Mouse (Mus musculus) 3134 (cell line): Measurements from ENCODE around the gene Vmn2r112.
"Not testable (repeated sequence)": the region's sequence is repeated elsewhere in the genome, so short reads cannot be mapped to it uniquely, and the experiment has no call there.

Experiments used
- DNase-seq: peaks from one replicate; pipeline ENCODE4 v3.0.0-alpha.2; 2011; ENCODE audit warnings: low spot score; ENCODE audit not compliant: insufficient read length; ENCODE audit errors: extremely low read depth

The Vmn2r112 gene

DNA sequence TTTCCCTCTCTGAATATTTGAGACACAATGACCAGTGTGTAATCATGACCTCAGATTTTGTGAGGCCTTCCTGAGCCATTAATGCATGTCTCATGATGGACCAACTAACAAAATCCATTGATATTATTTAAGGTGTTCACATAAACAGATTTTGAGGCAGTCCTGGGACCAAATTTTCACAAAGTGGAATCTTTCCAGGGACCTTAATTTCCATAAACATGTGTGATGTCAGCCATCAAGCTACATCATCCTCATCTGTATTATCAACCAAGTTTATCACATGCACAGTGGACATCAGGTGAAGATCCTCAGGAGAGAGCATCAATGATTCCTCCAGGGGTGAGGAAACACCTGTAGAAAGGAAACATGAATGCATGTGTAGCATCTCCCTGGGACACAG lies at the start of gene Vmn2r112:
TSS of gene Vmn2r112 (plus strand) at position 301 of the 400 bp plus-strand sequence.
- not testable (repeated sequence) for DNase-seq

DNA sequence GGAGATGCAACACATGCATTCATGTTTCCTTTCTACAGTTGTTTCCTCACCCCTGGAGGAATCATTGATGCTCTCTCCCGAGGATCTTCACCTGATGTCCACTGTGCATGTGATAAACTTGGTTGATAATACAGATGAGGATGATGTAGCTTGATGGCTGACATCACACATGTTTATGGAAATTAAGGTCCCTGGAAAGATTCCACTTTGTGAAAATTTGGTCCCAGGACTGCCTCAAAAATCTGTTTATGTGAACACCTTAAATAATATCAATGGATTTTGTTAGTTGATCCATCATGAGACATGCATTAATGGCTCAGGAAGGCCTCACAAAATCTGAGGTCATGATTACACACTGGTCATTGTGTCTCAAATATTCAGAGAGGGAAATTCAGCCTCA lies 27.4 kb upstream of the Vmn2r112 start, which contains the start of gene Vmn2r111:
TSS of gene Vmn2r111 (minus strand) at position 101 of the 400 bp plus-strand sequence.
- DNase-seq, result not testable (repeated sequence)

DNA sequence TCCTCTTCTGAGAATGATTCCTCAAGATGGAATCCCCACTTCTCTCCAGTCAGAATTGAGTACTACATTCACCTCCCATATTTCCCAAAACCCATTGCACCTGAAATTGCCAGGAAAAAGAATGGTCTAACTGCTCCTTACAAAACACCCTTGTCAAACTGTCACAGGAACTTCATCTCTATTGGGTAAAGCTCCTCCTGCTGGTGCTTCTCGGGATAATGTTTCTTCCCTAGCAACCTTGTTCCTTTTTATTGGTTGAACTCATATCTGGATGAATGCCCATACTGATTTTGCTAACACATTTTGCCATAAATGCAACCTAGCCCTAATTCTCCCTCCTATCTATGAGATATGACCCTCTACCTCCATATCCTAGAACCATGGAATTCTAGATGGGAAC lies 29.9 kb downstream of the Vmn2r112 start:
- DNase-seq, result no peak
